Mouse (Mus musculus) monocyte, adult 5-6 weeks (primary cell): ENCODE measurements around the gene Lgals2. TPM values are rescaled to one million over a fixed set of nuclear protein-coding genes. Genes with fewer than 3 reads are reported as not detected.

Experiments used
- ATAC-seq: fragments of 153-309, 156-312 bp; replicated peaks from 2 replicates; pipeline ENCODE4 v1.8.0; 2017; ENCODE audit warnings: mild to moderate bottlenecking; ENCODE audit not compliant: low TSS enrichment, insufficient number of reproducible peaks, severe bottlenecking, poor library complexity, low FRiP score
- total RNA-seq: library from RNA; stranded (forward); fragments of 200-1000, 200-491, 200-594 nt; gene quantifications from 3 replicates; pipeline ENCODE4 v1.2.3, GENCODE M21; 2017

Lgals2 gene
- total RNA-seq, 1 experiment from 2014 or later: not detected

GRCm38 (mm10) chr15:78831720-78832657 is 23.3 kb downstream of the Lgals2 start:
- no peak for ATAC-seq

DNA sequence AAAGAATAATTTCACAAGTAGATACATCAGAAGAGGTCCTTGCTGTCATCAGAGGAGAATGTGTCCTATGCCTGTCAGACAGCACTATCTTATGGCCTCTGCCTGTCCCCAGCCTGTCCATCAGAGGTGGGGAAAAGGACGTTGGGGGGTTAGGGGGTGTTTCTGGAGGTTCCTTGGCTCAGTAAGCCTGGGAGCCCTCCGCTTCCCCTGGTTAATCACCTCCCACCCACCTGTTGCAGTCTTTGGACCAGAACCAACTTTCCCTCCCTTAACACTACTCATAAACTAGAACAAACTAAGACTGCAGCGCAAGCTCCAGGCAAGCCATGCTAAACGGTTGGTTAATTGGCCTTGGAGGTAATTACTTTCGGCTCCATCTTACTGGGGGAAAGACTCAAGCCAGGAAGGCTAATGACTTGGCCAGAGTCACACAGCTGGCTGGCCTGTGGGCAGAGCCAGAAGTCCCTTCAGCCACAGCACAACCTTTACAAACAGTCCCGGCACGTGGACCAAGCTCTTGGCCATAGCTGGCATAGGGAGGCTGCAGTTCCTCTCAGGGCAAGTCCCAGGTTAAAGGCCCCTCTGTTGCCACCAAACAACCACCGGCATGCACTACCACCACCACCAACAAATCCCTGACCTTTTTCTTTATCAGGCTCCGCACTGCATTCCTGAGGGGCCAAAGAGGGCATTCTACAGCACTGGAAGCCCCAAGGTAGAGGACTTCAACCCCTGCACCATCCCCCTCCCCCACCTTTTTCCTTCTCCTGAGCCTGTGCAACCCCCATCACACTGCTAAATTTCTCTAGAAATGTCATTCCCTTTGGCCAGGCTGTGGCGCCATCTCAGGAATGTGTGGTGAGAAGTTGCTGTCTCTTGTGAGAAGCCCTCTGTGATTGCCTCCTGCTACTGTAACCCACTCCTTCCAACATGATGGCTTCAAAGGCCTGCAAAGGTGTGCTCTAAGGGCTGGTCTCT is 24.3 kb downstream of the Lgals2 start:
- no peak for ATAC-seq

DNA sequence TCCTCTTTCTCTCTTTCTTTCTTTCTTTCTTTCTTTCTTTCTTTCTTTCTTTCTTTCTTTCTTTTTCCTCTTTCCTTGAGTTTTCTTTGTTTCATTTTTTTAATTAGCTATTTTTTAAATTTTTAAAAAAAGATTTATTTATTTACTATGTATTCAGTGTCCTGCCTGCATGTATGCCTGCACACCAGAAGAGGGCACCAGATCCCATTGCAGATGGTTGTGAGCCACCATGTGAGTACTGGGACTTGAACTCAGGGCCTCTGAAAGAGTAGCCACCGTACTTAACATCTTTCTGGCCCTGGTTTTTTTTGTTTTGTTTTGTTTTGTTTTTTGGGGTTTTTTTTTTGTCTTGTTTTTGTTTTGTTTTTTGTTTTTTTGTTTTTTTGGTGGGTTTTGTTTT is 25.7 kb downstream of the Lgals2 start:
- ATAC-seq: no peak

GRCm38 (mm10) chr15:78828315-78828714 is 27.0 kb downstream of the Lgals2 start:
- no peak for ATAC-seq

DNA sequence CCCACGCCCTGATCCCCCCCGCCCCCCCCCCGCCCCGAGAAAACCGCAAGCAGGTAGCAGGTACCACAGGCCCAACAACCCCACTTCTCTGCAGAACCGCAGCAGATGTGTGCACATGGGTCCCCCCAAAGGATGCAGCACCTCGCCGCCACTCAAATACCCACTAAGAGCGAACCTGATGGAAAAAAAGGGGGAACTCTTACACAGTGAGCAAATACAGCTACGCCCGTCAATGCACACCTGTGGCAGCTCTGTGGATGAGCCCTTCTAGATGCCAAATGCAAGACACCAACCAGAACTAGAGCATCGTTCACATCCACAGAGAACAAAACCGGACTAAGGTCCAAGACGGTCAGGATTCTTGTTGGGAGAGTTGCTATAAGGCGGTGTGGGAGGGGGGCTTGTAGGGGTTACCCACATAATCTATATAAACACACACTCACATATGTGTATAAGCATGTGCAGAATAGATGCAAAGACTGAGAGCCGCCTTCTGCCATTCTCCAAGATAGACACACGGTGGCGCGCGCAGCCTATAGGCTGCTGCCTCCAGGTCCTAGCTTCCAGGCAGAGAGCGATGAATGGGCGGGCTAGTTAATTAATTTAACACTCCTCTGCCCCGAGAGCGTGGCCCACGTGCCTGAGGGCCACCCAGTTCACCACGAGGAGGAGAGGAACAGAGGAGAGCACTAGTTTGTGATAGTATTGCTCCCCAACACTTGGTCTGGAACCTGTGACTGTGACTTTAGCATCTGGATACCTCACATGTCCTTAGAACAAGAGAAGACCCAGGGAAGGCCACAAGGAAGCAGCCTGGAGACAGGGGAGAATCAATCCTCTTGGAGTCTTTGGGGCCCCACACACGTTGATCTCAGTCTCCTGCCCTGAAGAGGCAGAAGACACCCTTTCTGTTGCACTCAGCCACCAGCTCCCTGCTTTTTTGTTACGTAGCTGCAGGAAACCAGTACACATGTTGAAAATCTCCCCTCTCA is 28.8 kb downstream of the Lgals2 start:
- peak; percentile 88 for ATAC-seq

GRCm38 (mm10) chr15:78816074-78816391 is 39.3 kb downstream of the Lgals2 start:
- no peak; the same call in 1 of the 2 replicates for ATAC-seq

DNA sequence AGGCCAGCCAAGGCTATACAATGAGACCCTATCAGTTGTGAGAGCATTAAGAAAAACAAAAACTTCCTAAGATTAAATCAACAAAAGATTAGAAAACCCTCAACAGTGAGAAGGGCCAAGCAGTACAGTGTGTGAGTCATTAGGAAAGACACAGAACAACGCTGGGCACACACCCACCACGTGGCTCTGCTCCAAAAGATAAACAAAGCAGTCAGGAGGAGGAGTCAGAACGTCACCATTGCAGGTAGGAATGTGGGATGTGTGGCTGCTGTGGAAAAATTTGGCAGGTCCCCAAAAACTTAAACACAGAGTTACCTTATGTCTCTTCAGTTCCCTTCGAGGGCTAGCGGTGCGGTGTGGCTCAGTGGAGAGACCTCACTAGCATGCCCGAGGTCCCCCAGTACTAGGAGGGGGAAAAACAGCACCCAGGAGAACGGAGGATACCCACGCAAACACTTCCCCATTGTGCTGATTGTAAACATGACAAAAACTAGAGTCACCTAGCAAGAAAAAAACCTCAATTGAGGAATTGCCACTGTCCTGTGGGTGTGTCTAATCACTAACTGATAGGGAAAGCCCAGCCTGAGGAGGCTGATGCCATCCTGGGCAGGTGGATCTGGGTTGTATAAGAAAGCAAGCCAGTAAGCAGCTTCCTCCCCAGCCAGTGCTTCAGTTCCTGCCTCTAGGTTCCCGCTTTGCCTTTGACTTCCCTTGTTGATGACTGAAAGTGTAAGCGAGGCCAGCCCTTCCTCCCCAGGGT is 39.8 kb downstream of the Lgals2 start:
- ATAC-seq: peak; percentile 90

DNA sequence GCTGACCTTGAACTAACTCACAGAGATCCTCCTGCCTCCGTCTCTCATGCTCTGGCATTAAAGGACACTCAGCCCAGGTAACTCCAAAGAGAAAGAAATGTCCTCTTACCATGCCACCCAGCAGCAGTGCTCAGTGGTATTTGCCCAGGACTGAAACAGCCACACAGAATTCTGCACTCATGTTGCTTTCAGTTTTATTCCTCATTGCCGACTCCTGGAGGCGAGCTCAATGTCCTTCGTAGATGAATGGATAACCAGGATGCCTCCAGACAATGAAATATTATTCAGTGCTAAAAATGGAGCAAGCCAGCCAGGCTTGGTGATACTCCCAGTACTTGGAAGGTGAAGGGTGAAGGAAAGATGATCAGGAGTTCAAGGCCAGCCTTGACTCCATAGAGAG is 41.7 kb downstream of the Lgals2 start:
- ATAC-seq: no peak

DNA sequence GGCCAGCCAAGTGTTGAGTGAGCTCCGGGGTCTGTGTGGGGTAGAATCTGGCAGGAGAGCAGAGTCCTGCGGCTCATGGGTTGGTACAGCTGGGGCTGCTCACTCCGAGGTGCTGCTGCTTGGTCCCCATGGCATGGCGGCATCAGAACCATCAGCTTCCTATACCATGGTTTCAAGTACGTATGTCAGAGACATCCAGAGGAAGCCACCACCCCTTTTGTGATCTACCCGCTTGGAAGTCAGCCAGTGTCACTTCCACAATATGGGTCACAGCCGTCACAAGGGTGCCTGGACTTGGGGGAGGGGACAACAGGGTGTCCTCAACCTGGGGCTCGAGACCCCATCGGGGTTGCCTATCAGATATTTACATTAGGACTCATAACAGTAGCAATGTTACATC is 45.2 kb downstream of the Lgals2 start:
- peak; percentile 90 for ATAC-seq

DNA sequence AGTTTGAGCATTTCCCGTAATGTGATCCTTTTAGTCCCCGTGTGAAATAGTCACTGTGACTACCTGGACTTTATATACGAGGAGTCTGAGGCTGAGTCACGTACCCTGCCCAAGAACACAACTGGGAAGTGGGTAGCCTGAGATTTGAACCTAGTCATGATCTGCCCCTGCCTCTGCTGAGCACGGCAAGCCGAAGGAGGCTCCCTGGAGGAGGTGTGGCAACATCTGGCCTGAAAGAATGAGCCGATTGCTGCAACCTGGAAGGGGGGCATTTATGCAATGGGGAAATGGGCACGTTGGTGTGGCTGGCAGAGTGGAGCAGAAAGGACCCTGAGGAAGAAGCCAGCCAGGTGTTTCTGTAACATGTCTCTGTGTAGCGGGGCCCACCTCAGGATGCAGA is 45.6 kb downstream of the Lgals2 start:
- peak; percentile 33; the same call in 1 of the 2 replicates for ATAC-seq

- no peak for ATAC-seq
These were observed 46.3 kb downstream of the Lgals2 start for GRCm38 (mm10) chr15:78808980-78809379.

- no peak for ATAC-seq
These were observed 48.2 kb downstream of the Lgals2 start for GRCm38 (mm10) chr15:78807141-78807540.

DNA sequence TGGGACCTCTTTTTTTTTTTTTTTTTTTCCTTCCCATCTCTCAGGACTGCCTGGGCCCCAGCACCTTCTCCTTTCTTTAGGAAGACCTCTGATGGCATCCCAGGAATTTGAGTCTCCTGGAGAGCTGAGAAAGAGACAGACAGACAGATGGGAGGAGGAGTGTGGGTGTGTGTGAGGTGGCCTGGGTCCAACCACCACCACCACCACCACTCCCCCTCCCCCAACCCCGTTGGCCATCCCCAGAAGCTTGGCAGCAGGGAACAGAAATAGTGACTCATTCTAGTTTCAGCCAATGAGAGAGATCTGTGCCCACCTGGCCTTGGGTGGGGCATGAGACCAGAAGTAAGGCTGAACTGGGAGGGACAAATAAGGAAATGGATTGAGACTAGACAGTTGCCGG is 48.7 kb downstream of the Lgals2 start:
- no peak for ATAC-seq

DNA sequence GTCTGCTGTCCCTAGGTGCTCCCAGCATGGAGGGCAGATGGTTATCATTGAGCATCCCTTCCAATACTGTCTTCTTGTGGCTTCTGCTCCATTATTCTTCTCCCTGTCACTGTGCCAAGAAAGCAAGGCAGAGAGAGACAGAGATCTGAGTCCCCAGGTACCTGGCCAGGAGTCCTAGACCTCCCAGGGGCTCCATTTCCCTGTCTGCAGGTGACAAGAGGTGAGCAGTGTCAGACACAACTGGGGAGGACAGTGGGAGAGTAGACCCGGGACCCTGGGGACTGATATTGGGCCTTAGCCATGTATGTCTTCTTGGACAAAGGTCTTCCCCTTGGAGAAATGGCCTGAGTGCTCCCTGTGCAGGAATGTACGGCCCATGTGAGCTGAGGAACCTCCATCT is 50.0 kb downstream of the Lgals2 start:
- no peak for ATAC-seq

- 0 out of 2 replicates have a peak, but pooled peaks have one; percentile 58 for ATAC-seq
These were observed 51.0 kb downstream of the Lgals2 start for GRCm38 (mm10) chr15:78804326-78804725.

DNA sequence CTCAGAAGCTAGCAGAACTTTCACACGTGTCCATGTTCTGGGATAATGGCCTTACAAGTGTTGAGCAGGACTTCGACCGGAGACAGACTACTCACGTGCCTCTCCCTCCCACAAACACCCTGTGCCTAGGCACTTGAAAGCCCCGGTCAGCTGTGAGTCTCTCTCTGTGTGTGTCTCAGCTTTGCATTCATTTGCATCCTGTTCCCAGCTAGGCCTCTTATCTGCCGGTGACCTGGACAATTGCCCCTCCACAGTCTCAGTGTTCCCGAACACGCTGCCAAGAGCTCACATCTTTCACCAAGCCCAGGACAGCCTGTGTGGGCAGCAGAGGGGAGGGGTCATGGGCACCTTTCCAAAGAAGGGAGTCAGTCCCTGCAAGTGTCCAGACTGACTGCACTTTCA is 51.8 kb downstream of the Lgals2 start:
- no peak for ATAC-seq

- 0 out of 2 replicates have a peak, but pooled peaks have one; percentile 45 for ATAC-seq
These were observed 52.4 kb downstream of the Lgals2 start, which contains the start of gene Card10 for GRCm38 (mm10) chr15:78802776-78803391. Gene Card10 (minus strand): TSS chr15:78803042.
